Mouse (Mus musculus) embryonic fibroblast, embryonic 13.5 days (primary cell): Measurements from ENCODE around the gene Sall2.

Source experiments
- CTCF ChIP-seq: IDR thresholded peaks from 2 replicates; pipeline ENCODE4 v1.5.1; 2011; ENCODE audit warnings: mild to moderate bottlenecking, control low read depth, low read length, moderate library complexity, borderline replicate concordance; ENCODE audit not compliant: insufficient read depth
- POLR2A ChIP-seq: IDR thresholded peaks from 2 replicates; pipeline ENCODE4 v1.6.1; 2011; ENCODE audit warnings: low read depth, mild to moderate bottlenecking, control low read depth, low read length, moderate library complexity

- TF ChIP-seq POLR2A (no peak), CTCF (no peak)
These were observed 10.9 kb upstream of the Sall2 start for GRCm38 (mm10) chr14:52339512-52339852.
